In the genomic region with DNA sequence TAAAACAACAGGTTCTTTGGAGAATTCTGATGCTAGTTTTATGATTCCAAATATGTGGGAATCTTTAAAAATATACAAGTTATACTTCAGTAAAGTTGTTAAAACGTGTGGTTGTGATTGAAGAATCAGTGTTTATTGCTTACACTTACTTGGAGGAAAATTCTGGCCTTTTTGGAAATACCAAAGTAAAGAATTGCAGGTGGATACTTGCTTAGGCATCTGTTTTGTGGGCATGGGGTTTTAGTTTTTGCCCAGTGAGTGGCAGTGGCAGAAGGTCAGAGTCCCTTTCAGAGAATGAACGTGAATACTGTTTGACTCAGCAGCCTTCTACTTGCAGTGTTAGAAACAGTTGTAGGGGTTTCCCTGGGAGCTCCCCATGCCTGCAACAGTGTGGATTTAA, we compare ENCODE assay signal across 22 mouse cellular contexts. TPM values are rescaled to one million over a fixed set of nuclear protein-coding genes. Genes with fewer than 3 reads are reported as not detected.
DNase-seq lines count a peak whose midpoint lies in the region; ATAC-seq and TF ChIP-seq lines count a peak whose summit lies in the region.
"Had no signal": no experiment of that assay in that cellular context is flagged by ENCODE, and none has a peak within 500 bp of the region (broad histone marks: within the 10 kb centered on the region; RNA-seq: fewer than 3 reads in every experiment).

No protein-coding gene starts in this region.

- H3K4me2 ChIP-seq in myocyte (ENCODE audit: low read depth): no peak overlapping the region
- H3K4me2 ChIP-seq: embryonic facial prominence, embryonic 12.5 days; forebrain, embryonic 12.5 days had no signal

- H3K36me3 ChIP-seq in myocyte (ENCODE audit: control insufficient read depth, insufficient read depth): peaks cover 26% of the 10 kb centered on the region

- no peak overlapping the region for H3ac ChIP-seq in myocyte (ENCODE audit: control insufficient read depth, insufficient read length)

- no peak for TF ChIP-seq POLR2A in myocyte (IDR thresholded peaks at IDR 0.05; ENCODE audit: insufficient read length, low read depth)

- ATAC-seq in erythroid progenitor cell, adult 5-6 weeks (replicated peaks; ENCODE audit: low FRiP score, poor library complexity, severe bottlenecking): no peak
- ATAC-seq: activated CD4-positive, CD25-positive, alpha-beta regulatory T cell, adult 4 months; forebrain, embryonic 14.5 days; forebrain, embryonic 16.5 days; Patski had no signal

- no peaks in the 10 kb centered on the region for H3K27me3 ChIP-seq in myocyte (ENCODE audit: control insufficient read depth, insufficient read depth, insufficient read length)
- H3K27me3 ChIP-seq: embryonic facial prominence, embryonic 12.5 days; forebrain, embryonic 12.5 days; Patski had no signal

- no peak overlapping the region for H3K4me3 ChIP-seq in myocyte
- H3K4me3 ChIP-seq: embryonic facial prominence, embryonic 10.5 days; embryonic facial prominence, embryonic 12.5 days; forebrain, embryonic 10.5 days; forebrain, embryonic 12.5 days had no signal

- H3K79me2 ChIP-seq in myocyte (ENCODE audit: control insufficient read depth, insufficient read depth): peaks cover 27% of the 10 kb centered on the region

- intact Hi-C loops in heart, postnatal 36 days (cut with DNase I): no loop called here

- DNase-seq in heart, adult 11 months: peak; percentile 53
- DNase-seq in heart, postnatal 36 days: no peak
- DNase-seq in kidney, adult 9 months: peak; percentile 28
- no peak for DNase-seq in kidney, adult 11 months
- DNase-seq: adrenal gland, adult 8-10 months; adrenal gland, postnatal 14 days; adrenal gland, postnatal 36 days; cerebellum, adult 11-12 months; cerebellum, adult 2 months; cerebellum, adult 9-10 months; cerebellum, postnatal 10 days; cerebellum, postnatal 25 days had no signal

TF ChIP-seq in myocyte, 11 proteins besides CTCF, POLR2A, EP300 and RAD21:
- TF ChIP-seq MYOG (IDR thresholded peaks at IDR 0.05; ENCODE audit: control insufficient read depth in 1 of 3, insufficient read depth in 1 of 3, insufficient read length in 2 of 3, low read depth in 2 of 3) (no peak), TCF12 (IDR thresholded peaks at IDR 0.05; ENCODE audit: insufficient read depth, poor library complexity, severe bottlenecking) (no peak), TCF3 (IDR thresholded peaks at IDR 0.05; ENCODE audit: insufficient read length, low read depth) (no peak), POLR2AphosphoS2 (IDR thresholded peaks at IDR 0.05; ENCODE audit: insufficient read length, low read depth) (no peak), MYOD1 (IDR thresholded peaks at IDR 0.05; ENCODE audit: control insufficient read depth in 1 of 3, insufficient read length in 2 of 3, low read depth in 2 of 3) (peak in 2 of 3 experiments; percentile 14 to 41), E2F4 (IDR thresholded peaks at IDR 0.05; ENCODE audit: insufficient read depth) (no peak), CEBPB (IDR thresholded peaks at IDR 0.05; ENCODE audit: insufficient read depth, poor library complexity, severe bottlenecking) (no peak), REST (IDR thresholded peaks at IDR 0.05; ENCODE audit: insufficient read depth, insufficient read length) (no peak)

RNA-seq across cellular contexts. Expression of gene Larp4b, which starts 40.7 kb away (rescaled TPM):
- 10 to 100 TPM; 65.5 to 74.2 TPM for total RNA-seq in heart, postnatal 36 days (2021)
- polyA plus RNA-seq in myocyte (2012; fragmentation: generic; extraction: Trizol): 20.3 TPM
- total RNA-seq in erythroid progenitor cell, adult 5-6 weeks (2015; ENCODE audit: low replicate concordance): 106 and 115 TPM in 2 replicates
- 120 and 140 TPM in 2 replicates for total RNA-seq in erythroid progenitor cell, adult 5-6 weeks (2017; ENCODE audit: low replicate concordance)

Comparison
In these comparisons a context has a peak if more than half of its experiments do, and no peak if none do; other contexts are left out.
1. DNase-seq: peak in heart, adult 11 months (single experiment) and kidney, adult 9 months (single experiment); none in heart, postnatal 36 days (0 of 2) and kidney, adult 11 months (single experiment).